Mouse (Mus musculus) G1E-ER4 (cell line): ENCODE measurements at regions not wholly inside any gene's neighbourhood (a gene's known extent, or its start where the extent isn't known, plus 50 kb on each side); places are given as distances from the start of the nearest gene placed in this dataset.

ENCODE experiments used
- GATA1 ChIP-seq: IDR thresholded peaks from one replicate; pipeline ENCODE4 v1.8.0; 2012; ENCODE audit warnings: low read length, inconsistent platforms

GRCm38 (mm10) chr13:30085446-30085845 lies 50.8 kb upstream of the Mboat1 start:
- no peak for TF ChIP-seq GATA1

- TF ChIP-seq GATA1, result no peak
Observed at GRCm38 (mm10) chr13:30085005-30085404, 51.3 kb upstream of the Mboat1 start.

DNA sequence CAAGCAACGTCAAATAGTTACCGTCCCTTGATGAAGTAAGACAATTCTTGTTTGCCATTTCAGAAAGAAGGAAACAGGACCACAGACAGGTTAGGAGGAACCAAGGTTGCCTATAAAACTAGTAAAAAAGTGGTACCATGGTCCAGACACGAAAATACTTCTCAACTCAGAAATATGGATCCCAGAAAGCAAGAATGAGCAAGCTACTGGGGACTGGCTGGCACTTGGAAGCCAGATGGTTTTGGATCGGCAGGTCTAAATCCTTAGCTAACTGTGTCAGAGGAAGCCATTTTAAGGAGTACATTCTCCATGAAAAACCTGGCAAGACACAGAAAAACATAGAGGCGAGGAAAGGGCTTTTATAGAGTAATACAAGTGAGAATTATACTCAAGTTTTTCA lies 51.9 kb upstream of the Mboat1 start:
- TF ChIP-seq GATA1, result no peak

DNA sequence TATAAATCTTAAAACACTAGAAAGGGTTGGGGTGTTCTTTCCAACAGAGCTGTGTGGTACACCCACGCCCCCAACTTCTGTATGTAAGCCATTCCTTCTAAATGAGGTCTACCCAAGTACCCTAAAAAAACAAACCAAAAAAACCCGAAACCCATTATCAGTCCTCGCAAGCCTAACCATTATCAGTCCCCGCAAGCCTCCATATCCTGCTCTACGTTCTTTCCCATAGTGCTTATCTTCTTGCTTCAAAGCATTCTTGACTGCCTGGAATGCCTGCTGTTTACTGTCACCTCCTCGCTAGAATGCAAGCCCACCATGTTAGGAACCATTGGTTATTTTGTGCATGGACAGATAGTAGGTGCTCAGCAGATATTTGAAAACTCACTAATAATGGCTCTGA lies 52.3 kb upstream of the Mboat1 start:
- TF ChIP-seq GATA1, result peak; percentile 91

DNA sequence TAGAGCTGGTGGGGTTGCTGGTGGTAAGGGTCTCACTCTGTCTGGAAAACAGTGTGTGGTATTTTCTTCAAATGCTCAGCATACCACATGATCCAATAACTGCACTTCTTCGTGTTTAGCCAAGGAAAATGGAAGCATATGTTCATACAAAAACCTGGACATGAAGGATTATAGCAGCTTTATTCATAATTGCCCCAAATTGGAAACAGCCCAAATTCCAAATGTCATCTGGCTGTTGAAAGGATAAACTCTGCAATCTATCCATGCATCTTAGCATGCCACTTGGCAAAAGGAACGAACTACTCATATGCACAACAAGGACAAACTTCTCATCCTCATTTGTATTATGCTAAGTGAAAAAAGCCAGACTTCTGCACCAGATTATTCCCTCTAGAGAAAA lies 53.5 kb upstream of the Mboat1 start:
- no peak for TF ChIP-seq GATA1

DNA sequence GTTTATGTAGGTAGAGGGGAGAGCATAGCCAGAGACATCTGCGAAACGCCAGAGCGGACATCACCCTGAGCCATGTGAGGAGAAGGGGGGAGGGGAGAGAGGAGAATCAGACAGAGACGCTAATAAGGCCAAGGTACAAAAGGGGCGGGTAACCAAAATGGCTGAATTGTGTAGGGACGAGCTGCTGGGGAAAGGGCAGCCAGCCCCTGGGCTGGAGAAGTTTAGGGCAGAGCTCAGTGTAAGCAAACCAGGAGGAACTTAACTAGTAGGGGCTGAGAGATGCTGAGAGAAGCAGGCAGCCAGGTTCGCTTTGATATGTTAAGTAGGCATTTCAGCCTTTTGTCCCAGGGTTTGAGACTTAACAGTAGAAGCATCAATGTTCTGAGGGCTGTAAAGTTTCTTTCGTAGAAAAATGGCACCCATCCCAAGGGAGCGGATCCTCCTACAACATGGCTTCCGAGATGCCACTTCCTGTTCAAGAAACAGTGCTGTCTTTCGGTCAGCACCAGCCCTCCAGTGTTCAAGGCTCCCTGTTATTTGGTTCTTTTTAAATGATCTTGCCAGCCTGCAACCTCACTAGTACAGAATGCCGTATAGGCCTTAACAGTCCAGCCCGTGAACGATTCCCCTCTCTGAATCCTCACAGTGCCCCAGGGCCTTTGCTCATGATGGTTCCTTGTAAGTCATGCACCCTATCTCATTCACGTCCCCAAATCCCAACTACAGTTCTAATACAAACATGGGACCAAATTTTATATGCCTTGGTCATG lies 55.4 kb upstream of the Mboat1 start:
- TF ChIP-seq GATA1, result no peak

DNA sequence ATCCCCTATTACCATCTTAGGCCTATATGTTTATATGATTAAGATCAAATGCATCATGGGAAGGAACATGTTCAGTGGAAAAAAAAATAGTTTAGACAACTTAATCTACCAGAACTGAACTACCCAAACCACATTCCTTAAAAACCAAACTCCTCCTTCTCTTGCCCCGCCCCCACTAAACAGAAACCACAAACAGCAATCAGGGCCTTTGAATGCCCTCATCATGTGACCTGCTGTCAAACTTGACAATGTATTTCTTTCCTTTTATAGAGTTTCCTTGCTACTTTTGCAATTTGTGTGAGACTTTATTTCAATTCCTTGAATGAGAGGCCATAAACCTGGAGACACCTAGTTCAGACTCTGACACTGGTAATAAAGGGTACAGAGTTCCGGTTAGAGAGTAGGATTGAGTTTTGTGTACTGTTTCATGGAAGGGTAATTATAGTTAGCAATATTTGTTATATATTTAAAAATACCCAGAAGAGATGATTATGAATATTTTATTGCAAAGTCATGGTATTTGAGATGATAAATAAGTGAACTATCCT lies 61.7 kb upstream of the Mboat1 start:
- no peak for TF ChIP-seq GATA1

DNA sequence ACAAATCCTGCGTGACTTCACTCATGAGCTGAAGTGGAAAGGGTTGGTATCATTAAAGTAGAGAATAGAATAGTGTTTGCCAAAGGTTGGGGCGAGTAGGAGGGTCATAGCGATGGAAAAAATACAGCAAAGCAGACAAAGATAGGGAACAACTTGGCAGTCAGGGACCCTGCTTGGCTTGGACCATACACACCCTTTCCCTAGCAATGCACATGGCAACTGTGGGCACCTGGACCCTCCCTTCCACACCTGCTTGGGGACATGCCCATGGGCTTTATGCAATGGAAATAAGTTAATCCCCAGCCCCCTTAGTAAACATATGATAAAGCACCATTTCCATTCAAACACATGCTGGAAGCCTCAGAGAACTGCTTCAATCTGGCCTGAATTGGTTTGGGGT lies 62.2 kb upstream of the Mboat1 start:
- TF ChIP-seq GATA1, result no peak

DNA sequence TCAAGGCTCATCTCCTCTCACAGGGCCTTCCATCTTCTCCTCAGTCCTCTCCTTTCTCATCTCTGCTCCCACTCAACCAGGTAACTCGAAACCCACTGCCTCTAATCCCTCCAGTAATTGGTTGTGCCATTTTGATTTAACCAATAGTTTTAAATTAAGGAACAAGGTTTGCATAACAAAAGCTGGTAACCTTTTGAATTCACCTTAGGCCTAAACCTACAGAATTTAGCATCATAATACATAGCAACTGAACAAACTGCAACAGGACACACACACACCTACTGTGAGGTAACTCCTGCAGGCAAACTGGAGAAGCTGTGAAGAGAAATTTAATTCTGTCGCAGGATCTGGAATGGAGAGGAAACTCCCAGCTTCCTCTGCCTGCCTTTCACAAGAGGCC lies 66.9 kb upstream of the Mboat1 start:
- no peak for TF ChIP-seq GATA1

DNA sequence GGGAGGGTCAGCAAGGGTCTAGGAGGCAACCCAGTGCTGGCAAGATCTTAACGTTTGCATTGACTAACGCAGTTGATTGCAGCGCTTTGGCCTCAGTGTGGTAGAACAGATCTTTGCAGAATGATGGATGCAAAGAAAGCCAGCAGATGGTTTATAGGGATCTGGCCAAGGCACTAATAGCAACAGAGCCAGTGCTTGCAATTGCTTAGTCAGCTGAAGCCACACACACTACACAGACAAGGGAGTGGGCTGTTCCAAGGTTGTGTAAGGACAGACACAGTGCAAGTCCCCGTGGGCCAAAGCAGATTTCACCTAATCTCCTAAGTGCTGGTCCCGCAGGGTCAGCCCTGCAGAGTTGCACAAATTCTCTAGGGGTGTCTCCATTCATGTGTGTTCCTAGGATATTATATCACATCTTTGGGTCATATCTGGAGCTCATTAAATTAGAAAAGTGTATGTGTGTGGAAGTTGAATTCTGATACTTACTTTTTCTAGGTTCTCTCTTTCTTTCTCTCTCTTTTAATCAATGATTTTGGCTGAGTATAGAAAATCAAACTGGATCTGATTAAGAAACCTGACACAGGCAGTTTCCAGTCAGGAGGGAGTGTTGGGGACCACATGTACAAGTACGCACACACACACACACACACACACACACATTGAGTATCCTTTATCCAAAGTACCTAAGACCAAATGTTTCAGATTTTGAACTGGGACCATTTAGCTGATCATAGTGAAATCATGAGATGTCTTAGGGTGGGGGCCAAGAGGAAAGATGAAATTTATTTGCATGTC lies 68.5 kb upstream of the Mboat1 start:
- TF ChIP-seq GATA1, result no peak

GRCm38 (mm10) chr13:30065520-30065919 lies 70.8 kb upstream of the Mboat1 start:
- TF ChIP-seq GATA1, result no peak

- no peak for TF ChIP-seq GATA1
Observed at GRCm38 (mm10) chr13:30063741-30064140, 72.5 kb upstream of the Mboat1 start.

GRCm38 (mm10) chr13:30062285-30062684 lies 74.0 kb upstream of the Mboat1 start:
- TF ChIP-seq GATA1, result no peak

DNA sequence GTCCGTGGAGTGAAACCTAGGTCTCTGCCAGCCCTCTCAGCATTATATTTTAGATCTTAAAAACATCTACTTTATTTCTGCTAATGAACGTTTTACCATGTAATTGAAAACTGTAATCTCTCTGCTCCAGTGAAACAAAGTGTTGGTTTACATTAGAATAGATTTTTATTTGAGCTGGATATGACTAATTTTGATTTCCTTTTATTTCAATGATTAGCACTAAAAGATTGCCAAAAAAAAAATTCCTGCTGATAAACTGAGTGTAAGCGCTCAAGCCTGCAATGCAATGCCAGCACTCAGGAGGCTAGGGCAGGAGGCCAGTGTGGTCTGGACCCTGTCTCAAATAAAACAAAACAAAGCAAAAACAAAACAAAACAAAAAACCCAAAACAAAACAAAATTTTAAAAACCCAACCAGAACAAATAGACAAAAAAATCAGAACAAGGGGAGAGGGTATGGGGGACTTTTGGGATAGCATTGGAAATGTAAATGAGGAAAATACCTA lies 69.3 kb upstream of the E2f3 start:
- TF ChIP-seq GATA1, result no peak

DNA sequence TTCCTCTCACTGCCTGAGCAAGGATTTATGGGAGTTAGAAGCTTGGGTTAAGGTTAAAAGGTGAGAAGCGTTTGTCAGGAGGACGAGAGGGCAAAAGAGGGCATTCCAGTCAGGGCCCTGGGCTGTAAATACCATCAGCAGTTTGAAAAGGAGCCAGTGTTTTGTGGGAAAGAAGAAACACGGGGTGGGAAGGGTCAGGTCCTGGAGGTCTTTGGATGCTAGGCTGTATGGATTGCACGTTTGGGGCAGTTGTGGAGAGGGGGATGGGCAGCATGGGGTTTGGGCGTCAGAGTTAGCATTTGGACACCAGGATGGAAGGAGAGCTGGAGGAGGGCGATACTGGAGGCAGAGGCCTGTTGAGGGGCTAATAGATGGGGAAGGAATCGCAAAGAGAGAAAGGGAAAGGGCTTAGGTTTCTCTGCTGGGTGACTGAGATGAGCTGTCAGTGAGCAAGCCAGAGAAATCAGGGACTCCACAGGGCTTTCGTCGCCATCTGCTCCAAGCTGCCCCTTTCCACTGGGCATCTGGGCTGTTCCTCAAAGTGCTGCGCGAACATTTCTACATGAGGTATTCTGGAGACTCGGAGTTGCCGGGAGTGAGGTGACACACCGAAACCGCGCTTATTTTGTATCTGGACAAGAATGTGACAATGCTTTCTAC lies 66.2 kb upstream of the E2f3 start:
- TF ChIP-seq GATA1, result no peak
